Mouse (Mus musculus): ENCODE results near the gene Dll1.

Gene Dll1

GRCm38 (mm10) chr17:15327106-15327505 is 49.6 kb downstream of the Dll1 start:
- peak; percentile 51 for DNase-seq (ENCODE audit: low spot score)

- DNase-seq (ENCODE audit: low spot score) = peak; percentile 54
Measured at GRCm38 (mm10) chr17:15325976-15326842, 50.5 kb downstream of the Dll1 start.

- no peak for DNase-seq (ENCODE audit: low spot score)
Measured at GRCm38 (mm10) chr17:15323191-15323834, 53.4 kb downstream of the Dll1 start.
